13 mouse cellular contexts compared by ENCODE assay signal in genomic region chr12:4192514-4192913, GRCm38 (mm10). TPM values are rescaled to one million over a fixed set of nuclear protein-coding genes. Genes with fewer than 3 reads are reported as not detected.
DNase-seq lines count a peak whose midpoint lies in the region; ATAC-seq and TF ChIP-seq lines count a peak whose summit lies in the region.
"Had no signal": no experiment of that assay in that cellular context is flagged by ENCODE, and none has a peak within 500 bp of the region (broad histone marks: within the 10 kb centered on the region; RNA-seq: fewer than 3 reads in every experiment).

No protein-coding gene starts in this region.

- no peak for TF ChIP-seq POLR2A in kidney, adult 2 months (IDR thresholded peaks at IDR 0.05; ENCODE audit: low read depth, low read length)

- 55% methylated on average over 6 of the region's 6 CpGs for WGBS in lung, postnatal 0 days
- 49% methylated on average over 6 of the region's 6 CpGs for WGBS in embryonic facial prominence, embryonic 10.5 days
- WGBS in kidney, adult 2 months = 47% methylated on average over 6 of the region's 6 CpGs
- 52% methylated on average over 6 of the region's 6 CpGs for WGBS in limb, embryonic 13.5 days

- no peak overlapping the region for H3K9ac ChIP-seq in lung, postnatal 0 days (replicated peaks; ENCODE audit: low read depth)
- 0 out of 2 replicates have a peak overlapping the region, but pooled peaks have one; percentile 20 for H3K9ac ChIP-seq in limb, embryonic 13.5 days
- H3K9ac ChIP-seq: forebrain, embryonic 13.5 days; hindbrain, embryonic 15.5 days had no signal

- no peak for TF ChIP-seq EP300 in lung, postnatal 0 days (IDR thresholded peaks at IDR 0.05)

- H3K4me1 ChIP-seq in lung, postnatal 0 days (ENCODE audit: insufficient read depth, low read depth, low read length) = peaks cover 5% of the 10 kb centered on the region; the same call in 1 of the 2 replicates
- peaks cover 51% of the 10 kb centered on the region for H3K4me1 ChIP-seq in embryonic facial prominence, embryonic 10.5 days
- no peaks in the 10 kb centered on the region for H3K4me1 ChIP-seq in kidney, adult 2 months (ENCODE audit: control insufficient read depth, insufficient read depth, low read length)
- H3K4me1 ChIP-seq in limb, embryonic 13.5 days = peaks cover 39% of the 10 kb centered on the region

- no peaks in the 10 kb centered on the region for H3K36me3 ChIP-seq in lung, postnatal 0 days (ENCODE audit: insufficient read depth, low read length)
- peaks cover 7% of the 10 kb centered on the region; the same call in 1 of the 2 replicates for H3K36me3 ChIP-seq in embryonic facial prominence, embryonic 10.5 days (replicated peaks)
- H3K36me3 ChIP-seq in kidney, adult 2 months (ENCODE audit: control insufficient read depth, insufficient read depth, low read length) = no peaks in the 10 kb centered on the region
- peaks cover 22% of the 10 kb centered on the region for H3K36me3 ChIP-seq in limb, embryonic 13.5 days

- no peak for ATAC-seq in lung, postnatal 0 days
- no peak for ATAC-seq in limb, embryonic 13.5 days (ENCODE audit: low FRiP score, low read depth)
- ATAC-seq in monocyte, adult 5-6 weeks (replicated peaks; ENCODE audit: insufficient number of reproducible peaks, low FRiP score, low TSS enrichment, poor library complexity, severe bottlenecking) = no peak
- ATAC-seq: forebrain, embryonic 13.5 days had no signal

- peak overlapping the region; percentile 32; the same call in 1 of the 2 replicates for H3K27ac ChIP-seq in lung, postnatal 0 days (ENCODE audit: low read length)
- peak overlapping the region; percentile 53 for H3K27ac ChIP-seq in embryonic facial prominence, embryonic 10.5 days (replicated peaks)
- H3K27ac ChIP-seq in kidney, adult 2 months (ENCODE audit: insufficient read depth, low read depth, low read length) = 0 out of 2 replicates have a peak overlapping the region, but pooled peaks have one; percentile 22
- H3K27ac ChIP-seq in limb, embryonic 13.5 days = peak overlapping the region; percentile 59
- H3K27ac ChIP-seq: forebrain, embryonic 13.5 days; hindbrain, embryonic 15.5 days had no signal

- H3K9me3 ChIP-seq in lung, postnatal 0 days (ENCODE audit: low read length) = no peaks in the 10 kb centered on the region
- H3K9me3 ChIP-seq in embryonic facial prominence, embryonic 10.5 days = no peaks in the 10 kb centered on the region
- no peaks in the 10 kb centered on the region for H3K9me3 ChIP-seq in limb, embryonic 13.5 days
- H3K9me3 ChIP-seq: forebrain, embryonic 13.5 days; hindbrain, embryonic 15.5 days had no signal

- no peak overlapping the region for H3K4me3 ChIP-seq in lung, postnatal 0 days (ENCODE audit: low read depth, low read length)
- no peak overlapping the region for H3K4me3 ChIP-seq in embryonic facial prominence, embryonic 10.5 days
- H3K4me3 ChIP-seq in kidney, adult 2 months (ENCODE audit: insufficient read depth, low read depth, low read length) = no peak overlapping the region
- H3K4me3 ChIP-seq in limb, embryonic 13.5 days = no peak overlapping the region
- H3K4me3 ChIP-seq: forebrain, embryonic 13.5 days; hindbrain, embryonic 15.5 days had no signal

- TF ChIP-seq CTCF in lung, postnatal 0 days (IDR thresholded peaks at IDR 0.05) = no peak; the same call in 1 of the 2 replicates
- no peak for TF ChIP-seq CTCF in kidney, adult 2 months (conservative IDR thresholded peaks at IDR 0.05; ENCODE audit: insufficient read depth, insufficient read length, low read depth, low read length)

- H3K27me3 ChIP-seq in lung, postnatal 0 days (replicated peaks; ENCODE audit: insufficient read depth, low read length) = no peaks in the 10 kb centered on the region
- H3K27me3 ChIP-seq in embryonic facial prominence, embryonic 10.5 days (replicated peaks; ENCODE audit: low read depth, poor library complexity, severe bottlenecking) = no peaks in the 10 kb centered on the region
- no peaks in the 10 kb centered on the region for H3K27me3 ChIP-seq in kidney, adult 2 months (replicated peaks; ENCODE audit: control insufficient read depth, insufficient read depth, low read length)
- no peaks in the 10 kb centered on the region for H3K27me3 ChIP-seq in limb, embryonic 13.5 days
- H3K27me3 ChIP-seq: forebrain, embryonic 13.5 days; hindbrain, embryonic 15.5 days had no signal

- H3K4me2 ChIP-seq in lung, postnatal 0 days (replicated peaks; ENCODE audit: low read depth, low read length) = no peak overlapping the region
- H3K4me2 ChIP-seq in limb, embryonic 13.5 days (replicated peaks) = no peak overlapping the region
- H3K4me2 ChIP-seq: forebrain, embryonic 13.5 days; hindbrain, embryonic 15.5 days had no signal

- DNase-seq in lung, postnatal 0 days (ENCODE audit: low spot score) = no peak
- DNase-seq in lung, adult 18-20 months = no peak
- peak; percentile 33 for DNase-seq in embryonic facial prominence, embryonic 10.5 days (ENCODE audit: low spot score)
- peak; percentile 31 for DNase-seq in kidney, adult 2 months
- DNase-seq in layer of hippocampus, postnatal 14 days (ENCODE audit: low spot score in 2 of 2) = no peak
- no peak for DNase-seq in right cerebral cortex, postnatal 14 days
- DNase-seq: lung, postnatal 10 days; spleen, adult 18-20 months; thymus, postnatal 14 days had no signal

RNA-seq across cellular contexts. Expression of gene Ptrhd1, which starts 41.3 kb away (rescaled TPM):
- polyA plus RNA-seq in lung, postnatal 0 days (2015; fragmentation: Nextera tagmentation; extraction: Ambion mirVana) = 4.7 and 6.2 TPM in 2 replicates
- 5.9 and 6.0 TPM in 2 replicates for polyA plus RNA-seq in embryonic facial prominence, embryonic 10.5 days (2016; fragmentation: Nextera tagmentation; extraction: Ambion mirVana)
- 4.2 and 4.6 TPM in 2 replicates for polyA plus RNA-seq in kidney, adult 2 months (2012; rRNA removed)
- polyA plus RNA-seq in limb, embryonic 13.5 days (2015; fragmentation: Nextera tagmentation; extraction: Ambion mirVana) = 4.3 and 5.0 TPM in 2 replicates
- 1 to 10 TPM; 9.8 to 9.9 TPM for total RNA-seq in layer of hippocampus, postnatal 14 days (2021)
- total RNA-seq in monocyte, adult 5-6 weeks (2017) = 1.6 to 2.2 TPM (median 2.1 TPM) in 3 replicates

RNA-seq across cellular contexts. Expression of gene Cenpo, which starts 41.6 kb away (rescaled TPM):
- 4.8 and 5.3 TPM in 2 replicates for polyA plus RNA-seq in lung, postnatal 0 days (2015; fragmentation: Nextera tagmentation; extraction: Ambion mirVana)
- polyA plus RNA-seq in embryonic facial prominence, embryonic 10.5 days (2016; fragmentation: Nextera tagmentation; extraction: Ambion mirVana) = 22.8 and 23.5 TPM in 2 replicates
- polyA plus RNA-seq in kidney, adult 2 months (2012; rRNA removed) = 6.1 and 6.4 TPM in 2 replicates
- 15.6 TPM in 2 replicates for polyA plus RNA-seq in limb, embryonic 13.5 days (2015; fragmentation: Nextera tagmentation; extraction: Ambion mirVana)
- total RNA-seq in layer of hippocampus, postnatal 14 days (2021) = 1 to 10 TPM; 4.1 to 4.9 TPM
- 16.6 to 38.3 TPM (median 31.8 TPM) in 3 replicates for total RNA-seq in monocyte, adult 5-6 weeks (2017)

RNA-seq across cellular contexts. Expression of gene Adcy3, which starts 59.6 kb away (rescaled TPM):
- polyA plus RNA-seq in lung, postnatal 0 days (2015; fragmentation: Nextera tagmentation; extraction: Ambion mirVana) = 4.9 and 5.3 TPM in 2 replicates
- 6.1 and 7.7 TPM in 2 replicates for polyA plus RNA-seq in embryonic facial prominence, embryonic 10.5 days (2016; fragmentation: Nextera tagmentation; extraction: Ambion mirVana)
- polyA plus RNA-seq in kidney, adult 2 months (2012; rRNA removed) = 4.6 and 5.9 TPM in 2 replicates
- polyA plus RNA-seq in limb, embryonic 13.5 days (2015; fragmentation: Nextera tagmentation; extraction: Ambion mirVana) = 12.1 and 12.4 TPM in 2 replicates
- total RNA-seq in layer of hippocampus, postnatal 14 days (2021) = 10 to 100 TPM; 44.8 to 49.4 TPM
- total RNA-seq in monocyte, adult 5-6 weeks (2017) = 4.3 to 11.2 TPM (median 9.3 TPM) in 3 replicates

Comparison
In these comparisons a context has a peak if more than half of its experiments do, and no peak if none do; other contexts are left out.
1. DNase-seq: peak in embryonic facial prominence, embryonic 10.5 days (single experiment) and kidney, adult 2 months (single experiment); none in lung, postnatal 0 days (single experiment), lung, adult 18-20 months (0 of 2), layer of hippocampus, postnatal 14 days (0 of 2) and right cerebral cortex, postnatal 14 days (single experiment).
2. Peak in every context shown above with its lines, with median percentiles within 50 percentile points of each other: H3K27ac ChIP-seq.